Mouse (Mus musculus): ENCODE measurements around the gene Casp3. TPM values are rescaled to one million over a fixed set of nuclear protein-coding genes. Genes with fewer than 3 reads are reported as not detected.

Gene Casp3
- polyA plus RNA-seq, 2 experiments from 2014 or later, result 74.3 to 76.0 TPM

- no peak for ATAC-seq
These were observed 5.5 kb upstream of the Casp3 start for GRCm38 (mm10) chr8:46611557-46611956.

DNA sequence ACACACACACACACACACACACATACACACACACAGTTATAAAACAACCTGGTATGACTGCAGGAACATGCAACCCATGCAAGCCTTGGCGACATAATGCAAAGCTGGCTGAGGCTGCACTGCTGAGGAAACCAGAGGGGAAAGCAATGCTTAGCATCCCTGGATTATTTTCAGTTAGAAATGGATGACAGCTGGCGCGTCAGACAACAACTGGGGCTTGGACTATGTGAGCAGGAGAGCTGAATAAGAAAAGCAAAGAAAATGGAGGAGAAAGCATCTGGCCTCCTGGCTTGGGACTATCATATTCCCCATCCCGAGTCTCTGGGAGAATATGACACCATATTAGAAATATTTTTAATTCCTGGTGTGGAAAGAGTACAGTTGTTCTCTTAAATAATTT, 4.2 kb upstream of the Casp3 start:
- no peak for ATAC-seq

DNA sequence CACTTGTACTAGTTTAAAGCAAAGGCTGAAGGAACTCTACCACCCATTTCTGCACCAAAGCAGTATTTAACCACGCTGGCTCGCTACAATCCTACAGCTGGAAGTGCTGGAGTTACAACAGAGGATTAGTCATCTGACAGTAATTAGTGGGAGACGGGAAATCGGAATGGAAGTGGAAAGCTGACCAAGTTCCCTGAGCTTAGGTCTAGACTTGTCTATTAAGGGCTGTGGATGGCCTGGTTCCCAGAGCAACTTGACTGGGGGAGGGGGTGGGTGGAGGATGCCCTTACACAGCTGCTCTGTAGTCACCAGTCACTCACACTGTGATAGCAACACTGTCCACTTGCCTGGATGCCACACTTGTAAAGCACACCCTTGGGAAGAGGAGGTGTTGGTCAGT, 3.7 kb upstream of the Casp3 start:
- no peak for ATAC-seq

GRCm38 (mm10) chr8:46615936-46616335, 1.2 kb upstream of the Casp3 start:
- ATAC-seq, result no peak

DNA sequence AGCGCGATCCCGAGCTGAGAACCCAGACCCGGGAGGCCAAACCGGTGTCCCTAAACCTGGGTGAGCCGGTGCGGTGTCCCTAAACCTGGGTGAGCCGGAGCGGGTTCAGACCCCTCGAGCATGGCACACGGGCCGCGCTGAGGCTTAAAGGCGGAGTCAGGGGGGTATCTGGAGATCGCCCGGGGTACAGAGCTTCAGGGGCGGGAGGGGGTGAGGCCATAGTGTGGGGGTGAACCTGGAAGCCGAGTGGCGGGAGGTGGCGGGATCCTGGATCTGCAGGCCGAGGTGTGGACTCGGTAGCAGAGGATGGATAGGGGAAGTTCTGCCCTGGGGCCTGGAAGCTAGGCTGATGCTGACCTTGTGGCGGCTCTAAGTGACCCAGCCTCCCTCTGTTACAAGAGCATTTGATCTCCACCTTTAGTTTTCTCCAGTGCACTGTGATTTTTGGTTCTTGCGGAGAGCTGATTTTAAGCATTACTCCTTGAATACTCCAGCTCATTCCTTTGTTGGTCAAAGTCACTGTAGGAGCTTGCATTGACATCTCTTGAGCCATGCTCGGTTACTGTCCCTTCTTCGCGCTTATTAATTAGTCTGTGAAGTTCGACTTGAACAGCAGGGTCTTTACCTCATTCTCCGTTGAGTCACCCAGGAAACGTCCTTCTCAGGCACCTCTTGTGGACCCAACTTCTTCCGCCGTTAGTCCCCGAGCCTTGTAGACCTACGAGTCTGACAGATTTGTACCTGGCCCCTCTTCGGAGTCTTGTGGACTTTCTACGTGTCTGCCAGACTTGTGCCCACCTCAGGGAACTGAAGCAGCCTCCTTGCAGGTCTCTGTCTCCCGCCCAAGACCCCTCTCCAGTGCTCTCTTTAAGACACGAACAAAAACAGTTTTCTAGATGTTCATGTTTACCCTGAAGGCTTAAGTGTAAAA, 864 bp downstream of the Casp3 start:
- ATAC-seq, result peak; percentile 14

- no peak for ATAC-seq
These were observed 1.7 kb downstream of the Casp3 start for GRCm38 (mm10) chr8:46618639-46619320.

DNA sequence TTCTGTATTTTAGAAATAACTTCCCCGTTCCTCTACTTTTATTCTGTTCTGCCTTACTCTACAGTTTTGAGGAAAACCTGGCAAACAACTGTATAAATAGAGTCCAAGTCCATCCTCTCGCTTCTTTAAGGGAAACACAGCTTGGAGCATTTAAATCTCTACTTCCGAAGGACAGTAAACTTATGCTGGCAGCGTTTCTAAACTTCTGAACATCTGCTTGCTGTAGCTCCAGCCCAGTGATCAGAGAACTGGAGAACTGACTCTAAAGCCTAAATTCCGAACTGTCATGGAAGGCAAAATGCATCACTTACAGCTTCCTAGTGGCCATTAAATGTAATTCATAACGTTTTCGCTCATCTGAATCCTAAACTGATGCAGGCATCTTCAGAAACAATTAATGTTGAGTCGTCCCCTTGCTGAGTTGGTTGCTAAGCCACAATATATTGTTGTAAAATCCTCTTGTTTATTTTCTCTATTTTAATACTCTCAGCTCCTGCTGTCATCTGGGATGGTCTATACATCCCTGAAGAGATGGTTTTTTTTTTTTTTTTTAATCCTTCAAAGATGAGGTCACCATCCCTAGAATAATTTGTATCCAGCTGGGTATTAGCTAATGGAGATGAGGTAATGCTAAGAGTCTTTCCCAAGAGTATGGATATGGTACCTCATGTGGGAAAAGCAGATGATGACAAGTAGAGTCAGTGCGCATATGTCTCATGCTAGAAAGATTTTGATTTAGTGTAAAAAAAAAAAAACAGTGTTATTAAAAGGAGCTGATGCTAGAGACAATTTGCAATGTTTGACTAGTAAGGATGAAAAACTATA, 5.6 kb downstream of the Casp3 start:
- ATAC-seq, result no peak

DNA sequence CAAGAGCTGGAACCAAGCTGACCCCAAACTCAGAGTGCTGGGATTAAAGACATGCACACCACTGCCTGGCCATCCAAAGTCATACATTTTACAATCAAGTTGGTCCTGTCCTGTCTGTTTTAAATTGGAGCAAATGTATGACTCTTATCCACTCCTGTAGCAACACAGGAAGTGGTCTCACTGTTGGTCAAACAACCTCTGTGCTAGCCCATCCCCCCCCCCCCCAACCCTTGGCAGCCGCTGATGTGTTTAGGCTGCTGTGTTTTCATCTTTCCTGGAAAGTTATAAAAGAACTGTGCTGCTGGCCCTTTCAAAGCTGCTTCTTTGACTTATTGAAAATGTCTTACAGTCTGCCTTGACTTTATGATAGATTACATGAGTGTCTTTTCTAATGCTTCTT, 8.1 kb downstream of the Casp3 start:
- no peak for ATAC-seq

DNA sequence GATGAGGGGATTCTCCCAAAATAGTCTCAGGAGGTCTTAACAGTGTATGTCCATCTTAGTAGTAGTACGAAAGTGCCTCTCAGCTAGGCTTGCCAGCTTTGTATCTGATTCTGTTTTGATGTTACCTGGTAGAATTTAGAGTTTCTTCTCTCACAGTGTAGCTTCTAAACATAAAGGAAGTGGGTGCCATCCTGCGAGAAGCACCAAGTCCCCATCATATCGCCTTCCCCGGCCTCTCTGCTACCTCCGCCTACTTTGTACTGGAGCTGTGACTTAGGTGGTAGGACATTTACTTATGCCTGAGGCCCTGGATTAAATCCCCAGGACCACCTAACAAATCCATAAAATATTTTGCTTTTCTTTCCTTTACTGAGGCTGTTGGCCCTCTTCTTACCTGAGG, 9.6 kb downstream of the Casp3 start:
- ATAC-seq, result peak; percentile 57

DNA sequence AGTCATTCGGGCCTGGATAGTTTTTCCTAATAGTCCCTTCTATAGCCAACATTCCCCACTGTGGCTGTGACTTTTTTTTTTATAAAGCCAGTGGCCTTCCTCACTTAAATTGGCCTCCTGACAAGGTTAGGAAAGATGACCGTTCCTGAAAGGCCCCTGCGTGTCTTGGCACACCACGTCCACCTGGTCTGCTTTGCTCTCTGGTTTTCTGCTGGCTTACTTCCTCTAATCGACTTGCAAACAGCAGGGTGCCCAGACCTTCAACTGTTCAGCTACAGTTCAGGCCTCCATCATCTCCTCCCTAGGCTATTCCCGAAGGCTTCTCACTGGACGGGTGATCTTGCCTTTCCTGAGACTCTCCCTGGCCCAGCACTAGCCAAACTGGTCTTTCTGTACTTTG, 10.8 kb downstream of the Casp3 start:
- no peak for ATAC-seq

- ATAC-seq, result no peak
These were observed 11.6 kb downstream of the Casp3 start for GRCm38 (mm10) chr8:46628645-46629044.

DNA sequence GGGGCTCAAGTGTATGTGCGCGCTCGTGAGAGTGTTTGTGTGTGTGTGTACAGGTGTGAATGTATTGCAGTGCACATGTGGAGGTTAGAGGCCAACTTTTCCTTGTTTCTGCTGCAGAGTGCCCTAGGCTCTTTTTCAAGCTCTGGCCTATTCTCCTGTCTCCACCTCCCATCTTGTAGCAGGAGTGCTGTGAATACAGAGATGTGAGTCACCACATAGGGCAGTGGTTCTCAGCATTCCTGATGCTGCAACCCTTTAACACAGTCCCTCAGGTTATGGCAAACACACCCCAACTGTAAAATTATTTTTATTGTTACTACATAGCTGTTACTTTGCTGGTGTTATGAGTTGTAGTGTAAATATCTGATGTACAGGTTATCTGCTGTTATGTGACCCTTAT, 13.3 kb downstream of the Casp3 start:
- no peak for ATAC-seq

DNA sequence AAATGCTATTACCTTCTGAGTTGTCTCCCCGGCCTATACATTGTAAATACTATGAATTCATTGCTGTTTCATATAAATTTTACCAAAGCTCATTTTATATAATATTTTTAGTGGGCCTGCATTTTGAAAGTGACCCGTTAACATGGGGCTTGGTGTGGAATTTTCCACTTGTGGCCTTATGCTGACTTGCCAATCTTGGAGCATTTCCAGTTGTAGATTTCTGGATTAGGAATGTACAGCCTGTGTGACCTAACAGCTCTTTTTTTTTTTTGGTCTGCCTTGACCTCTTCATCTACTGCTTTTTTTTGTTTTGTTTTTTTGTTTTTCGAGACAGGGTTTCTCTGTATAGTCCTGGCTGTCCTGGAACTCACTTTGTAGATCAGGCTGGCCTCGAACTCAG, 13.8 kb downstream of the Casp3 start:
- no peak for ATAC-seq

GRCm38 (mm10) chr8:46639010-46639571, 22.0 kb downstream of the Casp3 start:
- ATAC-seq, result no peak

DNA sequence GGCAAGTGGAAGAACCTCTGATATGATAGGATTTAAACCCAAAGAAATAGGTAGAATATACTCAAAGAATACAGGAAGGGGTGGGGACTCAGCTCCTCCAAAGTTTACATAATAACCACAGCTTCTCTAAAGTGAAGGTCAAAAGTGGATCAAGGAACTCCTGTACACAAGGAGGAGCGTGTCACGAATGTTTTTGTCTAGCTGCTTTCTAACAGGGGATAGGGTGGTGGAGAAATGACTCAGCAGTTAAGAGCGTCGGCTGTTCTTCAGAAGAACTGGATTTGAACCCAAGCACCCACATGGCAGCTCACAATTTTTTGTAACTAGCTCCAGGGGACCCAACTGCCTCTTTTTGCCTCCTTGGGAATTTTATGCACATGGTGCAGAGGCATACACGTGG, 22.8 kb downstream of the Casp3 start:
- no peak for ATAC-seq

- peak; percentile 94 for ATAC-seq
These were observed 24.2 kb downstream of the Casp3 start for GRCm38 (mm10) chr8:46641272-46641671.

- ATAC-seq, result no peak
These were observed 31.3 kb downstream of the Casp3 start for GRCm38 (mm10) chr8:46648421-46648820.

DNA sequence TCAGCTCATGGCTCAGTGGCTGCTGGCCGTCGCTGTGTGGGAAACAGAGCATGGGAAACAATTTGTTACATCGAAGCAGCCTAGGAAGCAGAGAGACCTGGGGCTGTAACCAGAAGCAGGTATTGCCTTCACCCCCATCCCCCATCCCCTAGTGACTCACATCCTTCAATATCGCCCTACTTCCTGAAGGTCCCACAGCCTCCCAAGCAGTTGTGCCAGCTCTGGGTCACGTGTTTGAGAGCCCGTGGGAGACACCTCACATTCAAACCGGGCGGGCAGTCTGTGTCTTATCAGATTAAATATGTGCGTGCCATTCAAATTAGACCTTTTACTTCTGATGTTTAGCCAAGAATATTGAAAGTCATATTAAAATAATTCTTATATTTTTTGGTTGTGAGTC, 34.8 kb downstream of the Casp3 start:
- ATAC-seq, result peak; percentile 69

GRCm38 (mm10) chr8:46655919-46656318, 38.8 kb downstream of the Casp3 start:
- ATAC-seq, result peak; percentile 62

- ATAC-seq, result peak; percentile 63
These were observed 54.4 kb downstream of the Casp3 start for GRCm38 (mm10) chr8:46671496-46671895.

DNA sequence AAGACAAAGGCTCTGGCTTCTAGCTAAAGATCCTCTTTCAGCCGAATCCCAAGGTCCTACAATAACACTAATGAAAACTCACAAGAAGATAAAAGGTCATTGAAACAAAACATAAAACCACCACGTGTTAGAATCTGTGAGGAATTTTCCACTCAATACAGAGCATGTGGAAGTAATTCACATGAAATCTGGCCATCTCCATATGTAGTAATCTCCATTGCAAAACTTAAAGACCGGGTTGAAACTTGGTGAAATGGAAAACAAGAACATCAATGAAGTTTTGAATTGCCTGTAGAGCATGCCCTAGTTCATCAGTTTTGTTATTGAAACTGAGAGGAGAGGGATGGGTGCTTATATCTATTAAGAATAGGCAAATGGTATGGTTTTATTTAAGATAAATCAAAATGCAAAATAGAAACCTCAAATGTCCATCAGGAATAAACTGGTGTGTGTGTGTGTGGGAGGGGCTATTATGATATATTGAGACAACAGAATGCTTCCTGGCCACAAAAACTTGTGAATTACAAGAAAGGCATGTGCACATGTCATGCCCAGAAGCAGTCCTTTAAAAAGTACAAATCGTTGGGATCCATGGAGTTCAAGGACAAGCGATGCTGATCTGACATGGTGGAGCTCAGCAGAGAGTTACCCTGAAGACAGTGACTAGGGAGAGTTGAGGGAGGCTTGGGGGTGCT, 63.7 kb downstream of the Casp3 start:
- ATAC-seq, result no peak
